Mouse (Mus musculus) T-cell, adult 2 months (primary cell): ENCODE data around the gene Gm49486.
"Not testable (repeated sequence)": the region's sequence is repeated elsewhere in the genome, so short reads cannot be mapped to it uniquely, and the experiment has no call there.

Experiments used
- DNase-seq: peaks from one replicate; pipeline ENCODE4 v3.0.0; 2022; ENCODE audit warnings: low spot score

Gene Gm49486

DNA sequence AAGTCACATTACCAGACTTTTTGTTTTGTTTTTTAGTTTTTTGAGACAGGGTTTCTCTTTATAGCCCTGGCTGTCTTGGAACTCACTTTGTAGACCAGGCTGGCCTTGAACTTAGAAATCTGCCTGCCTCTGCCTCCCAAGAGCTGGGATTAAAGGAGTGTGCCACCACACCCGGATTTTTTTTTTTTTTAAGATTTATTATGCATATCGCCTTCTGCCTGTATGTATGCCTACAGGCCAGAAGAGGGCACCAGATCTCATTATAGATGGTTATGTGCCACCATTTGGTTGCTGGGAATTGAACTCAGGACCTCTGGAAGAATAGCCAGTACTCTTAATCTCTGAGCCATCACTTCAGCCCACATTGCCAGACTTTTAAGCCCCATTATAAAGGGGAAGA, 3.4 kb upstream of the Gm49486 start:
- DNase-seq: not testable (repeated sequence)

DNA sequence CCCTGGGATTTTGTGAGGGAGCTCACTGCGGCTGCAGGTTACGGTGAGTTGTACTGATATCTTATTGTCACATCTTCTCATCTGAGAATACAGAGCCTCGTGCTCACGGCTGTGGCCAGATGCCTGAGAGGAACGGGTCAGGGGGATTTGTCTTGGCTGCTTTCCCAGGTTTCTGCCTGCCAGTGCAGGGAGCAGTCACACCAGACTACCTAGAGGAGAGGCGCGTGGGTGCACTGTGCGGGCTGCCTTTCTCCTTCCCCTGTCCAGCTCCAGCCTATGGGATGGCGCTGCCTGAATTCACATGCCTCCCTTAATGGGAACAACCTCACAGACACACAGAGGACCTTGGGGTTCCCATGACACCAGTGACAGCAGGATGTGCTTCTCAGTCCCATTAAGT, 6.1 kb downstream of the Gm49486 start:
- no peak for DNase-seq

DNA sequence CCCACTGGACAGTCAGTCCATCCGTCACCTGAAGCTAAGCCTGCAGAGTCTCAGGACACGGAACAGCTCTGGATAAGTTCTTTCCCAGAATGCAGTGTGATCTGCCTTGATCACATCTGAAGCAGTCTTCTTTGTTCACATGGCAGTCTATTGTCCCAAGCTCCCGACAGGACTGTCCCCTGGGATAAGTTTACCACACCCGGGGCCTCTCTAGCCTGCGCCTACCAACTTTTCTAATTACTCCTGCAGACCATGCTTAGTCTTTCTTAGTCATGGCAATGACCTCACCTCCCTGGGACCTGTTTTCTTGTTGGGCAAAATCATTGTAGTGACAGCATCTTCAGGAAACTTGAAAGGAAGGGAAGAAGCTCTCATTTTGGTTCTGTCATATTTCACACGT, 8.8 kb downstream of the Gm49486 start:
- DNase-seq: no peak

DNA sequence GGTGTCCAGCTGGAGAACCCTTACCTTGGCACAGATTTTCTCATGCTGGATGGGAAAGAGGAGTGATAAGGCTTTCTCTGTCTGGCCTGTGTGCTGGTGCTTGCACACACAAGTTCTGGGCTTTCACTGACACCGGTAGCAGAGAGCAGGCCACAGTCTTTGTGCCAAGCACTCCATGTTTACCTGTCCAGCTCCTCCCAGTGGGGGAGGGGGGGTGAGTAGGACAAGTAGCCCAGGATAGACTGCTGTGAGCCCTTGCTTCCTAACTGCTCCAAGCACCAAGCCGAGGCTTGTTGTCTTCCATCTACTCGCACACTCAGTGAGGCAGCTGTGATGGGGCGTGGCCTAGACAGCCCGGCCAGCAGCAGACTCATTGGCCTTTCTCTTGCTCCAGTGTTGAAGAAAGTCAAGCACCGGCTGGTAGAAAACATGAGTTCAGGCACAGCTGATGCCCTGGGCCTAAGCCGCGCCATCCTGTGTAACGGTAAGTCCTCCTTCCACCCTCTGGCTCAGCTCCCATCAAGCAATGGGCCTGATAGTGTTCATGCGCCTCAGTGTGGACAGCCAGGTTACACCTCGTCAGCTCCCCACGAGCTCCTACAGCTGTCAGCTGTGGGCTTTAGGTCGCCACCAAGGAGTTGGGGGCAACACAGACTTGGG, 13.5 kb downstream of the Gm49486 start:
- no peak for DNase-seq

DNA sequence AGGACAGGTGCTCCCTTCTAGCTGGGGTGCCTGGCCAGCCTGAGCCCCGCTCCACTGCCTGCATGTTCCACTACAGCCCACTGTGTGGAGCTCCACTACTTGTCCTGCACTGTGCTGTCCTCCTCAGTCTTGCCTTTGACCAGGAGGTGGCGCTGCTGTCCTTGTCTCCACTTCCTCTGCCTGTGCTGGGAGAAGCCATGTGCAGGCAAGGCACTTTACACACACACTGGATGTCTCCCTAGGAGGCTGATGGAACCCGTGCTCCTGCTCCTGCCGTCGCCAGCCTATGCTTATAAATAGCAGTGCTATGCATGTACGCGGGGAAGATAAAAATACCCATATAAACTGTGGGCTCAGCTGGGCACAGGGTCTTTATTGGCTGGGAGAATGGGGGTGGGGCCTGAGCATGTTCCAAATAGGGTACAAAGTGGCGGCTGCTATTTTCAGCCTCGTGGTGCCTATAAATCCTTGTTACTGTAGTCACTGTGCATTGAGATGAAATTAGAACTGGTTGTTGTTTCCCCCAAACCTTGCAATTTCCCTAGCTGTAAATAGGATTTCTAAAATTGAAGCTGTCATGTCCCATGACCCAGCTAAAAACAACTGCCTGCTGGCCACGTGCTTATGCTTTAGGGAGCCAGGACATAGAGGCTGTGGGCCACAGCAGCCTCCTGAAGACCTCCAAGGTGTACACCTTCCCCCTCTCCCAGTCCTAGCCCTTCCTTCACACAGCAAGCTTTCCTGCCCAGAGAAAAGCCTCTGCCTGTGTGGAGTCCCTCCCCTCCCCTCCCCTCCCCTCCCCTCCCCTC, 14.2 kb downstream of the Gm49486 start:
- peak; percentile 90 for DNase-seq

DNA sequence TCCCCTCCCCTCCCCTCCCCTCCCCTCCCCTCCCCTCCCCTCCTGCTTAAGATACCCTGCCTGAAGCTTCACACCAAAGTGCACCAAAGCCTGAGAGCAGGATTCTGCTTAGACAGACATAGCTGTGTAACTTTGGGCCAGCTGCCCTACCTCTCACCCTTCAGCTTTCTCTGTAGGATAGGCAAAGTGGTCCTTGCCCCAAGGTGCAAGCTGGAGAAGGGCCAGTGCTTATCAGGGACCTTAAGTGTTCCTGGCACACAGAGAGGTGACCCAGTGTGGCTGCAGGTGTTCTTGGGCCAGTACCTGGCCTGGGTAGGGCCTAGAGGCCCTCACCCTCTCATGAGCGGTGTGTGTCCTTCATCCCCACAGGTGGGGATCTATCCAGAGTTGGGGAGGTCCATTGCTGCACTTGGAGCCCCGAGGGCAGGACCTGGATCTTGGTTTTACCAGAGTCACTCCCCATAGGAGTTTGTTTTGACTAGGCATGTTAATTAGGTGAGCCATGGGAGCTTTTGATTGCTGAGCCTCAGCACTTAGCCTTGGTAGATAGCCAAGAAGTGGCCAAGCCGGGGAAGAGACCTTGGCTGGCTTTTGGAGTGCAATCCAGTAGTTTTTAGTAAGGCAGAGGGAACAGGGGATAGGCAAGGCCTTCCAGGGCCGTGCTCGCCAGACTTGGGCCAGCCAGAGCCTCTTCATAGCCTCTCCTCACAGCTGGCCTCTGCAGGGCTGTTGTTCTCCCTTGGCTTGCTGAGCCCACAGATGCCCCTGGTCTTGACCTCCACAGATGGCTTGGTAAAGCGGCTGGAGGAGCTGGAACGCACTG, 15.1 kb downstream of the Gm49486 start:
- DNase-seq: no peak

DNA sequence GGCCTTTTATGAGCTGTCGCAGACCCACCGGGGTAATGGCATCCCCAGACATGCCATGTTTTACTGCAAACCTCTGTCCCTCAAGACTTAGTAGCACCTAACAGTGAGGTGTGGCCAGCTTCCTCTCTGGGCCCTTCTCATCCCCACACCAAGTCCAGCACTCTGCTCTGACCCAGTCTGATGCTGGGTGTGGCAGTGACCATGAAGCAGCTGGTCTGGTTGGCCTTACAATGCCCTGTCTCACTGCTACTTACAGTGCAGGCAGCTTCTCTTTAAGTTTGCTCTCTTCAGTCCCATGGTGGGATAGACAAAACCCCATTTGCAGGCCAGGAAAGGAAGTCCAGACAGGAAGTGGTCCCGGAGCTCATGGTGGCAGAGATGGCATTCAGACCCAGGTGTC, 16.1 kb downstream of the Gm49486 start:
- DNase-seq: no peak

DNA sequence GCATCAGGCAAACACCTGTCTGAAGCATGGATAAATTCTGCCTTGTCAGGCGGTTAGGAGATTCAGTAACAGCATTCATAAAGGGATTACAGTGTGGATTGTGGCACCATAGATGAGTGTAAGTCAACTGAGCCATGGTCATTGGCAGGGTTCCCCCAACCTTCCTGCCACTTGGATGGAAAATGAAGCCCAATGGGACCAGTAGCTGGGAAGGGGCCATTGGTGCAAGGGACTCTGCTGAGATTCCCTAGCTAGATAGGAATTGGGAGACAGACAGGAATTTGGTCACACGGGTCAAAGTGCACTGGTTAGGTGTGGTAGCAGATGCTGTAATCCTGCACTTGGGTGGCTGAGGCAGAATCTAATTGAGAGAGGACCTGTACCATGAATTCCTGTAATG, 21.0 kb downstream of the Gm49486 start:
- DNase-seq: no peak

DNA sequence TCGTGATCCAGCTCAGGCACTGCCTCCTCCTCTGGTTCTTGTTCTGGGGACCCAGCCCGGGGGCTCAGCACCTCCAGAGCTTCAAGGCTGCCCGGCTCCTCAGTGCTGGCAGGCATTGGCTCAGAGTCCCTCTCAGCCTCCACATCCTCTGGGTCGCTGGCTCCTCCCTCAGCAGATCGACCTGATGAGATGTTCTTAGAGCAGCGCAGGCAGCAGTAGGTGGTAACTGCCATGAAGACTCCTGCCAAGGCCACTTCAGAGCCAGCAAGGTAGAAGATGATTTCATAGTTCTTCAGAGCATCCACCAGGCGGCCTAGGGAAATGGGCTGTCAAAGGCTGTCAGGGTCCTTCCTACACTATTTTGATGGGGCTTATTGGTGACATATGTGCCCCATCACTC, 22.0 kb downstream of the Gm49486 start:
- no peak for DNase-seq

DNA sequence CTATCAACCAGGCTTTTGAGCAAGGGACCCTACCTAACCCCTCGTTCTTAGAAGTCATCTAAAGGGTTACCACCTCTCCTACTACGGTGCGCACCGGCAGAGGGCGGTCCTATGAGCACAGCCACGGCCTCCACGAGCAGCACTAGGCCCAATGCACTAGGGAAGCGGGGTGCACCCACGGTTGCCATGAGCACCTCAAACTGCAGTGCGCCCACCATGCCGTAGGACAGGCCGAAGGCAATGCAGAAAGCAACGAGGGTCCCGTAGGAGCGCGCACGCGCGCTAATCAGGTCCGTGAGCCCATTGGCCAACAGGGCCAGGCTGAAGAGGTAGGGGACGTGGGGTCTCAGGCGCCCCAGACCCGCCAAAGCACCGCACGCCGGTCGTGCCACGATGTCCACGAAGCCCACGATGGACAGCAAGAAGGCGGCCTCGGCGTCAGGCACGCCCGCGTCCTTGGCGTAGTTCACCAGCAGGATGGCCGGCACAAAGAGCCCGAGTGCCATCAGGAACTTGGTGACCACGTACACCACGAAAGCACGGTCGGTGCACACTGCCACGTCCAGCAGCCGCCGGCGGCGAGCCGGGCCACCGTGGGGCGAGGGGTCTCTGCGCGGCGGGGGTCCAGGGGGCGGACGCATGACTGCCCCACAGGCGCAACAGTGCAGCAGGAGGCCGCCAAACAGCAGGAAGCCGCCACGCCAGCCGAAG, 22.7 kb downstream of the Gm49486 start:
- DNase-seq: no peak

DNA sequence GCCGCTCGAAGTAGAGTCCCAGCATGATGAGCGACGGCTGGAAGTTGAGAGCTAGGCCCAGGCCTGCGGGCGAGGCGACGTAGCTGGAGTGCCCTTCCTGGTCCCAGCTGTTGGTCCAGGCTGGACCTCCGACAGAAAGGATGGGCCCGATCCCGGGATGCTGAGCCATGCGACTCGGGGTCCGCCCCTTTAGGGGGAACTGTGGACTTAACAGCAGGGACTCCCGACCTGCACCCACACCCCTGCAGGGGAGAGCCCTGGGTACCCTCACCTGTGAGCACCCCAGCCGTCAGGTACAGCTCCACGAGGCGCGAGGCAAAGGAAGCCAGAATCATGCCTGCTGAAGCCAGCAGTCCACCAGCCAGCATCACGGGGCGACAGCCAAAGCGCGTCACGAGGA, 23.4 kb downstream of the Gm49486 start:
- no peak for DNase-seq

DNA sequence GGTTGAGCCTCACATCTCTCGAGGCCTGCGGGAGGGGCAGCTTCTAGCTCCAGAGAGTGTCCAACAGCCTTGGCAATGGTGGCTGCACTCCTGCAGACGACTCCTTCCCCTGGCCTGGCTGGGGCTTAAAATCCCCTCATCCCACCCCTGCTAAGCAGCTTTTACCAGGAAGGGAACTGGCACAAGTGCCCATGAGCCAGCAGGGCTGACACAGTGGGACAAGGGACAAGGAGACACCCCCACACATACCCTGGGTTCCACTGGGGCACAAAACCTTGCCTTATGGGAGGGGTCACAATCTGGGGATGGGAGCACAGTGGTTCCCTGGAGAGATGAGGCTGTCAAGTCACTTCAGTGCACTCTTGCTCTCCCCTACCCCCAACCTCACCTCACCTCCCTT, 25.5 kb downstream of the Gm49486 start, which contains the start of gene Slc16a8:
TSS of gene Slc16a8 (minus strand) at position 101 of the 400 bp plus-strand sequence.
- DNase-seq: no peak

DNA sequence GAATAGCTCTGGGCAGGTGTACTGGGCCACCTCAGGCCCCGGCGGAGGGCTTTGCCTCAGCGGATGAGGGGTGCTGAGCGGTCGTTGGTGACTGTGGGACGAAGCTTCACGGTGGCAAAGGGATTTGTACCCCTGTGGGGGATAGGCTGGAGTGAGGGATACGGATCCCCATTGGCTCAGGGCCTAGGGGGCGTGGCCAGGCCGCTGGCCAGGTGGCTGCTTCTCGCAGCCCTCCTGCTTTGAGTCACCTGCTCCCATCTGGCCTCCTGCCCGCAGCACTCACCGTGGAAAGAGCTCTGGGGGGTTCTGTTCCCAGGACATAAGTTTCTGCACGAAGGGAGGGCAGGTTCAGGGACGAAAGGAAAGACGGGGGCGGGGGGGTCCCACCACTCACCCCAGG, 29.3 kb downstream of the Gm49486 start:
- no peak for DNase-seq

DNA sequence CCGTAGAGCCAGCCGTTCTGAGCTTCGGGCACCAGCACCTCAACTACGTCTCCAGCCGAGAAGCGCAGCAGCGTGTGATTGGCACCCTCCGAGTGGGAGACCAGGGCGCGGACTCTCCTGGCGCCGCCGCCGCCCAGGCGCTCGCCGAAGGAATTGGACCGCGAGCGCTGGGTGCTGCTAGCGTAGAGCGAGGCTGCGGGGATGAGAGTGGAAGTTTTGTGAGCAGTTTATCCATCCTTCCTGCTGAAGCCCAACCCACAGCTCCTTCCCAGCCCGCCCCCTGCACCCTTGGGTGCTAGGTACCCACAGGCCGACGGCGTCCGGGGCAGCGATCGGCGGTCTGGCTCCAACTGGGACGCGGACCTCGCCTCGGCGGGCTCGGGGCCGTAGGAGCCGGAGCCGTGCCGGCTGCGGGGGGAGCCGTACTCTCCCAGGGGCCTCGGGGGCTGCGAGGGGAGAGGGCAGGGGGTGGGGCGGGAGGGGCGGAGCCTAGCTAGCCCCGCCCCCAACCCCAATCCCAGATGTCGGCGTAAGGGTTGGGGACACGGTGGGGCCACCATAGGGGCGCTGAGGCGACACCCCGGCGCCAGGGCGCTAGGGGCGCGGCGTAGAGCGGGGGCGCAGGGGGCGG, 32.0 kb downstream of the Gm49486 start:
- DNase-seq: no peak

DNA sequence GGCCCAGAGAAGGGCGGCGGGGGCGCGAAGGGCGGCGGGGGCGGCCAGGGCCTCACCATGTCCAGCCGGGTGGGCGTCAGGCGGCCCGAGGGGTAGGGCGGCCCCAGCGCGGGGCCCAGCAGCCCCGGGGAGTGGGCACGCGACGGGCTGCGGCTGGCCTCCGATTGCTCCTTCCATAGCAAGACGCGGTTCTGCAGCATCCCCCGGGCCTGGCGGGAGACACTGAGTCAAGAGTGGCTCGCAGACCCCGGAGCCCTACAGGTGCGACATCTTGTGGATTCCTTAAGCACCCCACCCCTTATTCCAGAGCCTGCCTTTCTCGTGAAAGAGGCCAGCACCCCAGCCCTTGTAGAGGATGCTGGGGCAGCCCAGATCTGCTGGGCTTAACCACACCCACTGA, 32.6 kb downstream of the Gm49486 start:
- DNase-seq: no peak

DNA sequence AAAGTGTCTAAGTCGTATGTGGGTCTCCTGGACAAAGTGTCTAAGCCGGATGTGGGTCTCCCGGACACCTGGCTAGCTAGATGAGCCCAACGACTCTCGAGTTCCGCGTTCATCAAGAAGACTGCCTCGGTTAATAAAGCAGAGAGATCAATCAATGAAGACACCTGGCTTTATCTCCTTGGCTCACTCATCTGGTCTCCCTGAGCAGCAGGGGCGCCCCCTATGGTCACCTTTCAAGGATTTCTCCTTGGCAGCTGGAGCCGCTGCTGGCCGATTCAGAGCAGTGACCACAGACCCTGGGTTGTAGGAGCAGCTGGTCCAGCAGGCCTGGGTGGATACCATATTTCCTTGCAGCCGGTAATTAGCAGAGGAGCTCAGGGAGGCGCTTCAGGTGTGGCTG, 33.2 kb downstream of the Gm49486 start:
- DNase-seq: no peak

DNA sequence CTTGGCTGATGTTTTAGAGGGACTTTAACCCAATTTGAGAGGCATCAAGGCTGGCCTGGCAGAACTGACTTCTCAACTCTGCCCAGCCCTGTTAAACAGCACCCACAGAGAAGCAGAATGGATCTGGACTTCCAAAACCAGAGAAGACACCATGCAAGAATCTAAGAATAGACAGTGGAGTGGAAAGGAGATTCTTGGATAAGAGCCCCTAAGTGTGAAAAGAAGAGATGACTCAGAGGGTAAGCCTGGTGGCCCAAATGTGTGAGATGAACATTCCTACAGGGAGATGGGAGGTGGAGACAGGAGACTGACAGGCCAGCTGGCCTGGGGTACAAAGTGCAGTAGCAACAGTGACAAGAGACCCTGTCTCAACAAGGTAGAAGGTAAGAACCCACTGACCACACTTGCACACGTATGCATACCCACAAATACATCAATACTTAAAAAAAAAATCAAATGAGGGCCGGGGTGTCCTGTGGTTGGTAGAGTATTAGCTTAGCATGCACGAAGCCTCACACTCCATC, 33.7 kb downstream of the Gm49486 start:
- DNase-seq: no peak

DNA sequence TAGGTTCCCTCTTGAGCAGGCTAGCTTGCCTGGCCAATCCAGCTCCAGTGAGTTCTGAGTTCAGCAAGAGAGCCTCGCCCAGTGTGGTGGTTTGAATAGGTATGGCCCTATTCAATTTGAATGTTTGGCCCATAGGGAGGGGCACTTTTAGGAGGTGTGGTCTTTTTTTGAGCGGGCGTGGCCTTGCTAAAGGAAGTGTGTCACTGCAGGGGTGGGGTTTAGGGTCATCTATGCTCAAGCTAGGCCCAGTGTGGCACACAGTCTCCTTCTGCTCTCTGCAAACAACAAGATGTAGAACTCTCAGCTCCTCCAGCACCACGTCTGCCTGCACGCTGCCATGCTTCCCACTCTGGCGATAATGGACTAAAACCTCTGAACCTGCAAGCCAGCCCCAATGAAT, 34.5 kb downstream of the Gm49486 start:
- DNase-seq: no peak

DNA sequence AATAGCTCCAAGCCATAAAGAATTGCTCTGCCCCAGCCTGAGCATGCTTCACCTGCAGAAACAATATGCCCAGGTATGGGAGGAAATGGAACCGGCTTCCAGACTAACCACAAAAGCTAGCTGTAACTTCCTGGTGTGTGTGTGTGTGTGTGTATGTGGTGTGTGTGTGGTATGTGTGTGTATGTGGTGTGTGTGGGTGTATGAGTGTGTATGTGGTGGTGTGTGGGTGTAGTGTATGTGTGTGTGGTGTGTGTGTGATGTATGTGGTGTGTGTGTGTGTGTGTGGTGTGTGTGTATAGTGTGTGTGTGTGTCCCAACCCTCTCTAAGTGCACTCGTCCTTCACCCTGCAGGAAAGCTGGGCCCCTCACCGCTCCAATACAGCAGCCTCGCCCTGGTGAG, 36.2 kb downstream of the Gm49486 start:
- peak; percentile 32 for DNase-seq

DNA sequence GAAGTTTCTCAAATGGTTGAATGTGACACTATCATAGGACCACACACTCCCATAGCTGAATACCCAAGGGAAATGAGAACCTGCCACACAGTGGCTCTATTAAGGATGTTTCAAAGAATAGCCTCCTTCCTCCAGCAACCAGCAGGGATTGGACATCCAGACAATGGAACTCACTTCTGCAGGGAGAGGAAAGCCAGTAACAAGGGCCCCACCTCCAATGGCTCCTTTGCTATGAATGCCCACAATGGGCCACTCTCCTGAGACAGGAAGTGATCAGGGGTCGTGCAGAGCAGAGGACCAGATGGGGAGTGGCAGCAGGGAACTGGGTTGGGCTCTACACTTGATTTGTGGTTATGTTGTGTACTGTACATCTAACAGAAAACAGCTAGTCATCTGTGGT, 39.3 kb downstream of the Gm49486 start:
- DNase-seq: no peak

DNA sequence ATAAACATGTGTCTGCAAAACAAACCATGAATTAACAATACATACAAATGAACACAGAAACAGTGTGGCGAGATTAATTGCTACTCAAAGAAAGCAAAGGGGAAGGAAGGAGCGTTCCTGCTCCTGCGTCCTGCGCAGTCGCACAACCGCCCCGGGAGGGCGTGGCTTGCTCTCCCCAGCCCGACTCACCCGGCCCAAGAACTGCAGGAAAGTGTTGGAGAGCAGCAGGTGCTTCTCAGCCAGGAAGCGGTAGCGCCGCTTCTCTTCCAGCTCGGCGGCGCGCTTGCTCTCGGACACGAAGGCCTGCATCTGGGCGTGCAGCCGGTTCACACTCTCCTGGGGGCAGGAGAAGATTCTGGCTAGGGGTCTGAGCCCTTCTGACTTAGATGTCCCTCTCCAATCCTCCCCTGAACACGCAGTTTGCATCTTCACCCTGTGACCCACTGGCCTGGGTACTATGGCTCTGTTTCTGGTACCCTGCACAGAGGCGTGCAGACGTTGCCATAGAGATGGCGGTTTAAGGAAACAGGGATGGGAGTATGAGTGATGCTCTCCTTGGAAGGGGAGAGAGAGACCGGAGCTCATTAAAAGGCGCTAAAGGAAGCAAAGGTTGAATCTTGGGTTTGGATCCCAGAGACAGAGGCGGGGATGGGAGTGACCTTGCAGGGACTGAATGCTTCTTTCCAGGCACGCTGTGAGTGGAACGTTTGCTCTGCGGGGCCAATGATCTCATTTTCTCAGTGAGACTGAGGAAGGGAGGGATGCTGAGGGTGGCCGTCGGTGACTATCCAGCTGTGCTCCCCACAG, 41.3 kb downstream of the Gm49486 start:
- peak; percentile 88 for DNase-seq
